Mouse (Mus musculus) lung, embryonic 14.5 days (tissue): Measurements from ENCODE around the gene Rab3d. TPM values are rescaled to one million over a fixed set of nuclear protein-coding genes. Genes with fewer than 3 reads are reported as not detected.

ENCODE experiments used
- ATAC-seq: fragments of 200-750 bp; cut with Nextera tagmentation; 2 replicates; pipeline ENCODE4 v1.8.0; 2017; ENCODE audit warnings: mild to moderate bottlenecking, moderate TSS enrichment, moderate library complexity; ENCODE audit not compliant: insufficient read depth
- DNase-seq: peaks from one replicate; pipeline ENCODE4 v3.0.0-alpha.2; 2015
- H3K27ac ChIP-seq: fragments of 300-500 bp; sonication (generic); 2 replicates; pipeline ENCODE4 v1.5.1; 2014; ENCODE audit warnings: low read depth, mild to moderate bottlenecking, moderate library complexity
- H3K27me3 ChIP-seq: fragments of 300-500 bp; sonication (generic); 2 replicates; pipeline ENCODE4 v1.6.1; 2014; ENCODE audit warnings: low read length, control low read depth; ENCODE audit not compliant: insufficient read depth
- H3K36me3 ChIP-seq: fragments of 300-500 bp; sonication (generic); 2 replicates; pipeline ENCODE4 v1.6.1; 2014; ENCODE audit warnings: control low read depth; ENCODE audit not compliant: insufficient read depth
- H3K4me1 ChIP-seq: fragments of 300-500 bp; sonication (generic); 2 replicates; pipeline ENCODE4 v1.6.1; 2014; ENCODE audit warnings: antibody characterized with exemption, control low read depth; ENCODE audit not compliant: insufficient read depth
- H3K4me2 ChIP-seq: fragments of 300-500 bp; sonication (generic); 2 replicates; pipeline ENCODE4 v1.6.1; 2014; ENCODE audit warnings: mild to moderate bottlenecking
- H3K4me3 ChIP-seq: fragments of 300-500 bp; sonication (generic); 2 replicates; pipeline ENCODE4 v1.5.1; 2014; ENCODE audit warnings: low read depth, low read length
- H3K9ac ChIP-seq: fragments of 300-500 bp; sonication (generic); 2 replicates; pipeline ENCODE4 v1.6.1; 2014
- H3K9me3 ChIP-seq: fragments of 300-500 bp; sonication (generic); 2 replicates; pipeline ENCODE4 v1.6.1; 2016; ENCODE audit warnings: low read depth, low read length, control low read depth
- CTCF ChIP-seq: IDR thresholded peaks from 2 replicates; pipeline ENCODE4 v1.5.1; 2016; ENCODE audit warnings: antibody characterized with exemption, low read depth
- WGBS: fragments of 180-500 bp; shearing (Covaris S2); extraction: QIAGEN DNeasy Blood & Tissue Kit; methylation state at CpG from one replicate; pipeline ENCODE4 v1.1.7; 2014; 5-methylcytosine and 5-hydroxymethylcytosine counted together
- polyA plus RNA-seq: library from polyadenylated mRNA; unstranded; fragments of >200 nt; fragmentation: Nextera tagmentation; extraction: Ambion mirVana; gene quantifications from 2 replicates; pipeline ENCODE4 v1.2.1, GENCODE M21; 2014

Rab3d gene
- polyA plus RNA-seq, 1 experiment from 2014 or later: 8.8 TPM

GRCm38 (mm10) chr9:21859606-21860005, 58.4 kb downstream of the Rab3d start:
- Histone ChIP-seq H3K27ac (no peak overlapping the region), H3K4me3 (no peak overlapping the region), H3K27me3 (no peaks in the 10 kb centered on the region), H3K9me3 (peaks cover 3% of the 10 kb centered on the region; the same call in 1 of the 2 replicates), H3K4me2 (no peak overlapping the region), H3K4me1 (no peaks in the 10 kb centered on the region), H3K9ac (no peak overlapping the region), H3K36me3 (no peaks in the 10 kb centered on the region)
- no peak for DNase-seq
- no peak for ATAC-seq
- 87% methylated on average over 3 of the region's 3 CpGs for WGBS
- TF ChIP-seq CTCF: no peak

DNA sequence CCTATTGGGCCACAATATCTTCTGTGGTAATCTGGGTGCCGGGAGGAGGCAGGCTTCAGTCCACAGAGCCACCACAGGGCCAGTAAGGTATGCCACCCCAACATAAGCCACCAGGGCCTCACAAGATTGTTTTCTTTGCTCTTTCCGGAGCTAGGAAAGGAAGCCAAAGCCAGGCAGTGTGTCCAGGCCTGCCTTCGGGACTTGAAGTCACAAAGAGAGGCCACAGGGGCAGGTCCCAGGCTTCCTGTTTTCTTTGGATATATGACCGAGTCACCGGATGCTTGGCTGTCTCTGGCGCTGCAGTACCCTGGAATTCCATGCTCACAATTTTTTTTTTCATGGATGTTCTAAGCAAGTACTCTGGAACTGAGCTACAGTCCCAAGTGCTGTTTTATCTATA, 59.9 kb downstream of the Rab3d start:
- Histone ChIP-seq H3K27me3 (no peaks in the 10 kb centered on the region), H3K4me3 (no peak overlapping the region), H3K36me3 (no peaks in the 10 kb centered on the region), H3K27ac (peak overlapping the region; percentile 58; the same call in 1 of the 2 replicates), H3K9ac (no peak overlapping the region), H3K9me3 (peaks cover 3% of the 10 kb centered on the region; the same call in 1 of the 2 replicates), H3K4me2 (no peak overlapping the region), H3K4me1 (no peaks in the 10 kb centered on the region)
- WGBS: 48% methylated on average over 6 of the region's 6 CpGs
- ATAC-seq (peak; percentile 62; the same call in 1 of the 2 replicates), DNase-seq (peak; percentile 79)
- TF ChIP-seq CTCF: peak; percentile 33; the same call in 1 of the 2 replicates

DNA sequence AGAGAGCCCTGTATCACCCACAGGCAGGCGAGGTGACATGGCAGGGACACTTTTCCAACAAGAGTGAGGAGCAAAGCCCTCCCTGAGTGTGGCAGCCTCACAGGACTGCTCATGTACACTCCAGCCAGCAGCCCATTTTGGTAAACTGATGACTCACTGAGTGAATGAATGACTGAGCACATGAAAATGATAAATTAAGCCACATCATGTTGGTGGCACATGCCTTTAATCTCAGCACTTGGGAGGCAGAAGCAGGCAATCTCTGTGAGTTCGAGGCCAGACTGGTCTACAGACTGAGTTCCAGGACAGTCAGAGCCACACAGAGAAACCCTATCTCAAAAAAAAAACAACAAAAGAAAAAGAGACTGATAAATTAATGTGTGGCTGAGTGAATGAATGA, 60.5 kb downstream of the Rab3d start:
- Histone ChIP-seq H3K4me1 (no peaks in the 10 kb centered on the region), H3K4me2 (no peak overlapping the region), H3K27me3 (no peaks in the 10 kb centered on the region), H3K9ac (no peak overlapping the region), H3K9me3 (peaks cover 3% of the 10 kb centered on the region; the same call in 1 of the 2 replicates), H3K36me3 (no peaks in the 10 kb centered on the region), H3K4me3 (no peak overlapping the region), H3K27ac (peak overlapping the region; percentile 58)
- no peak for TF ChIP-seq CTCF
- ATAC-seq: no peak
- WGBS: 63% methylated on average over 2 of the region's 2 CpGs
- no peak for DNase-seq

Other genes starting within 250 kb of the Rab3d start
- 24.2 and 24.4 TPM in 2 replicates for gene Ldlr, start 194.7 kb downstream of the Rab3d start, polyA plus RNA-seq
- 159 and 173 TPM in 2 replicates for gene Spc24, start 157.9 kb downstream of the Rab3d start, polyA plus RNA-seq
- 16.4 TPM in 2 replicates for gene Kank2, start 119.4 kb downstream of the Rab3d start, polyA plus RNA-seq
- 1.3 and 1.9 TPM in 2 replicates for gene Angptl8, start 82.7 kb downstream of the Rab3d start, polyA plus RNA-seq
- gene Dock6, start 65.6 kb downstream of the Rab3d start, polyA plus RNA-seq: 52.3 and 60.9 TPM in 2 replicates
- 2.8 and 4.9 TPM in 2 replicates for gene Ccdc159, start 9.3 kb upstream of the Rab3d start, polyA plus RNA-seq
- 39.5 and 40.1 TPM in 2 replicates for gene Tmem205, start 9.4 kb upstream of the Rab3d start, polyA plus RNA-seq
- 7.7 and 10.2 TPM in 2 replicates for gene Plppr2, start 18.8 kb upstream of the Rab3d start, polyA plus RNA-seq
- gene Swsap1, start 37.6 kb upstream of the Rab3d start, polyA plus RNA-seq: 10.2 and 12.2 TPM in 2 replicates
- 5.3 and 6.4 TPM in 2 replicates for gene Epor, start 45.3 kb upstream of the Rab3d start, polyA plus RNA-seq
- gene Rgl3, start 71.3 kb upstream of the Rab3d start, polyA plus RNA-seq: 3.8 and 5.5 TPM in 2 replicates
- 1.4 and 1.5 TPM in 2 replicates for gene Ccdc151, start 84.4 kb upstream of the Rab3d start, polyA plus RNA-seq
- gene Prkcsh, start 84.6 kb upstream of the Rab3d start, polyA plus RNA-seq: 94.4 and 107 TPM in 2 replicates
- gene Elavl3, start 133.8 kb upstream of the Rab3d start, polyA plus RNA-seq: 0.12 and 0.43 TPM in 2 replicates
- gene Gm49318, start 153.1 kb upstream of the Rab3d start, polyA plus RNA-seq: not detected in 2 replicates
- 10.7 and 12.4 TPM in 2 replicates for gene Zfp653, start 153.2 kb upstream of the Rab3d start, polyA plus RNA-seq
- gene Ecsit, start 167.2 kb upstream of the Rab3d start, polyA plus RNA-seq: 31.0 and 33.5 TPM in 2 replicates
- gene Cnn1, start 181.0 kb upstream of the Rab3d start, polyA plus RNA-seq: 69.1 and 71.2 TPM in 2 replicates
- 196 and 212 TPM in 2 replicates for gene Elof1, start 199.0 kb upstream of the Rab3d start, polyA plus RNA-seq
- 3.6 and 4.2 TPM in 2 replicates for gene Acp5, start 217.5 kb upstream of the Rab3d start, polyA plus RNA-seq
- gene Pigyl, start 238.7 kb upstream of the Rab3d start, polyA plus RNA-seq: 70.8 and 73.8 TPM in 2 replicates